Mouse (Mus musculus): ENCODE data around the gene Mad1l1. TPM values are rescaled to one million over a fixed set of nuclear protein-coding genes. Genes with fewer than 3 reads are reported as not detected.

The Mad1l1 gene
- polyA plus RNA-seq, 1 experiment = 12.6 TPM

GRCm38 (mm10) chr5:140174066-140174465 lies 147.3 kb downstream of the Mad1l1 start:
- 73% methylated on average over 3 of the region's 3 CpGs for WGBS
- Histone ChIP-seq H3K36me3 (ENCODE audit: control insufficient read depth, insufficient read depth, low read length) (no peaks in the 10 kb centered on the region), H3K27me3 (replicated peaks; ENCODE audit: control insufficient read depth, insufficient read depth, low read length) (no peaks in the 10 kb centered on the region), H3K27ac (ENCODE audit: insufficient read depth, low read depth, low read length) (no peak overlapping the region), H3K4me3 (ENCODE audit: insufficient read depth, low read depth, low read length) (no peak overlapping the region), H3K4me1 (ENCODE audit: control insufficient read depth, insufficient read depth, low read length) (no peaks in the 10 kb centered on the region)
- TF ChIP-seq POLR2A (IDR thresholded peaks at IDR 0.05; ENCODE audit: low read depth, low read length) (no peak), CTCF (conservative IDR thresholded peaks at IDR 0.05; ENCODE audit: insufficient read depth, insufficient read length, low read depth, low read length) (no peak)
- no peak for DNase-seq

- 90% methylated on average over 4 of the region's 4 CpGs for WGBS
These were observed 148.2 kb downstream of the Mad1l1 start for GRCm38 (mm10) chr5:140173181-140173580.

GRCm38 (mm10) chr5:140171710-140172109 lies 149.6 kb downstream of the Mad1l1 start:
- Histone ChIP-seq H3K4me1 (ENCODE audit: control insufficient read depth, insufficient read depth, low read length) (no peaks in the 10 kb centered on the region), H3K27ac (ENCODE audit: insufficient read depth, low read depth, low read length) (no peak overlapping the region), H3K27me3 (replicated peaks; ENCODE audit: control insufficient read depth, insufficient read depth, low read length) (no peaks in the 10 kb centered on the region), H3K36me3 (ENCODE audit: control insufficient read depth, insufficient read depth, low read length) (no peaks in the 10 kb centered on the region), H3K4me3 (ENCODE audit: insufficient read depth, low read depth, low read length) (no peak overlapping the region)
- no peak for DNase-seq
- TF ChIP-seq POLR2A (IDR thresholded peaks at IDR 0.05; ENCODE audit: low read depth, low read length) = no peak
- TF ChIP-seq CTCF (conservative IDR thresholded peaks at IDR 0.05; ENCODE audit: insufficient read depth, insufficient read length, low read depth, low read length) = no peak
- WGBS = 78% methylated on average over 1 of the region's 1 CpGs

More at GRCm38 (mm10) chr5:140173181-140173580, 148.2 kb downstream of the Mad1l1 start:
- TF ChIP-seq POLR2A (IDR thresholded peaks at IDR 0.05; ENCODE audit: low read depth, low read length) (no peak), CTCF (conservative IDR thresholded peaks at IDR 0.05; ENCODE audit: insufficient read depth, insufficient read length, low read depth, low read length) (no peak)
- Histone ChIP-seq H3K4me3 (ENCODE audit: insufficient read depth, low read depth, low read length) (no peak overlapping the region), H3K27me3 (replicated peaks; ENCODE audit: control insufficient read depth, insufficient read depth, low read length) (no peaks in the 10 kb centered on the region), H3K27ac (ENCODE audit: insufficient read depth, low read depth, low read length) (no peak overlapping the region), H3K4me1 (ENCODE audit: control insufficient read depth, insufficient read depth, low read length) (no peaks in the 10 kb centered on the region), H3K36me3 (ENCODE audit: control insufficient read depth, insufficient read depth, low read length) (no peaks in the 10 kb centered on the region)
- DNase-seq = no peak

- no peak for TF ChIP-seq CTCF (conservative IDR thresholded peaks at IDR 0.05; ENCODE audit: insufficient read depth, insufficient read length, low read depth, low read length)
- no peak for TF ChIP-seq POLR2A (IDR thresholded peaks at IDR 0.05; ENCODE audit: low read depth, low read length)
- WGBS = 89% methylated on average over 6 of the region's 6 CpGs
- Histone ChIP-seq H3K27ac (ENCODE audit: insufficient read depth, low read depth, low read length) (no peak overlapping the region), H3K27me3 (replicated peaks; ENCODE audit: control insufficient read depth, insufficient read depth, low read length) (no peaks in the 10 kb centered on the region), H3K4me3 (ENCODE audit: insufficient read depth, low read depth, low read length) (no peak overlapping the region), H3K4me1 (ENCODE audit: control insufficient read depth, insufficient read depth, low read length) (no peaks in the 10 kb centered on the region), H3K36me3 (ENCODE audit: control insufficient read depth, insufficient read depth, low read length) (no peaks in the 10 kb centered on the region)
- no peak for DNase-seq
These were observed 153.8 kb downstream of the Mad1l1 start for GRCm38 (mm10) chr5:140167531-140167930.

- no peak for TF ChIP-seq CTCF (conservative IDR thresholded peaks at IDR 0.05; ENCODE audit: insufficient read depth, insufficient read length, low read depth, low read length)
- TF ChIP-seq POLR2A (IDR thresholded peaks at IDR 0.05; ENCODE audit: low read depth, low read length) = no peak
- Histone ChIP-seq H3K36me3 (ENCODE audit: control insufficient read depth, insufficient read depth, low read length) (no peaks in the 10 kb centered on the region), H3K27ac (ENCODE audit: insufficient read depth, low read depth, low read length) (no peak overlapping the region), H3K4me3 (ENCODE audit: insufficient read depth, low read depth, low read length) (no peak overlapping the region), H3K4me1 (ENCODE audit: control insufficient read depth, insufficient read depth, low read length) (no peaks in the 10 kb centered on the region), H3K27me3 (replicated peaks; ENCODE audit: control insufficient read depth, insufficient read depth, low read length) (no peaks in the 10 kb centered on the region)
- no peak for DNase-seq
- WGBS = 93% methylated on average over 6 of the region's 6 CpGs
These were observed 154.3 kb downstream of the Mad1l1 start for GRCm38 (mm10) chr5:140167080-140167479.

- Histone ChIP-seq H3K36me3 (ENCODE audit: control insufficient read depth, insufficient read depth, low read length) (no peaks in the 10 kb centered on the region), H3K4me3 (ENCODE audit: insufficient read depth, low read depth, low read length) (no peak overlapping the region), H3K4me1 (ENCODE audit: control insufficient read depth, insufficient read depth, low read length) (no peaks in the 10 kb centered on the region), H3K27ac (ENCODE audit: insufficient read depth, low read depth, low read length) (no peak overlapping the region), H3K27me3 (replicated peaks; ENCODE audit: control insufficient read depth, insufficient read depth, low read length) (no peaks in the 10 kb centered on the region)
- TF ChIP-seq CTCF (conservative IDR thresholded peaks at IDR 0.05; ENCODE audit: insufficient read depth, insufficient read length, low read depth, low read length) = no peak
- TF ChIP-seq POLR2A (IDR thresholded peaks at IDR 0.05; ENCODE audit: low read depth, low read length) = no peak
- 76% methylated on average over 6 of the region's 6 CpGs for WGBS
- no peak for DNase-seq
These were observed 157.4 kb downstream of the Mad1l1 start for GRCm38 (mm10) chr5:140163947-140164346.

GRCm38 (mm10) chr5:140162071-140162845 lies 159.1 kb downstream of the Mad1l1 start:
- Histone ChIP-seq H3K4me3 (ENCODE audit: insufficient read depth, low read depth, low read length) (no peak overlapping the region), H3K27me3 (replicated peaks; ENCODE audit: control insufficient read depth, insufficient read depth, low read length) (no peaks in the 10 kb centered on the region), H3K4me1 (ENCODE audit: control insufficient read depth, insufficient read depth, low read length) (no peaks in the 10 kb centered on the region), H3K36me3 (ENCODE audit: control insufficient read depth, insufficient read depth, low read length) (no peaks in the 10 kb centered on the region), H3K27ac (ENCODE audit: insufficient read depth, low read depth, low read length) (no peak overlapping the region)
- TF ChIP-seq POLR2A (IDR thresholded peaks at IDR 0.05; ENCODE audit: low read depth, low read length) = no peak
- no peak for TF ChIP-seq CTCF (conservative IDR thresholded peaks at IDR 0.05; ENCODE audit: insufficient read depth, insufficient read length, low read depth, low read length)
- 88% methylated on average over 6 of the region's 6 CpGs for WGBS
- no peak for DNase-seq

Data from kidney, adult 2 months (tissue).